In genomic region chr2:93284625-93285024, GRCm38 (mm10) we compare ENCODE assay signal across 12 mouse cellular contexts. TPM values are rescaled to one million over a fixed set of nuclear protein-coding genes. Genes with fewer than 3 reads are reported as not detected.
DNase-seq lines count a peak whose midpoint lies in the region; ATAC-seq and TF ChIP-seq lines count a peak whose summit lies in the region.
"Had no signal": no experiment of that assay in that cellular context is flagged by ENCODE, and none has a peak within 500 bp of the region (broad histone marks: within the 10 kb centered on the region; RNA-seq: fewer than 3 reads in every experiment).

No protein-coding gene starts in this region.

- peak; percentile 36 for DNase-seq in adrenal gland, postnatal 25 days
- no peak for DNase-seq in adrenal gland, postnatal 4 days (ENCODE audit: low spot score in 2 of 2)
- no peak for DNase-seq in frontal cortex, adult 2 months (ENCODE audit: extremely low spot score in 1 of 2, low spot score in 1 of 2)
- no peak for DNase-seq in thymus, adult 2 months
- DNase-seq: cerebellum, postnatal 36 days; kidney, postnatal 25 days; thymus, postnatal 25 days had no signal

- 0 out of 2 replicates have a peak overlapping the region, but pooled peaks have one; percentile 48 for H3K27ac ChIP-seq in intestine, embryonic 15.5 days
- H3K27ac ChIP-seq in intestine, postnatal 0 days (ENCODE audit: low read depth, low read length), result no peak overlapping the region
- H3K27ac ChIP-seq in hindbrain, embryonic 12.5 days, result peak overlapping the region; percentile 92
- H3K27ac ChIP-seq in neural tube, embryonic 12.5 days, result 0 out of 2 replicates have a peak overlapping the region, but pooled peaks have one; percentile 67
- H3K27ac ChIP-seq in thymus, adult 2 months (ENCODE audit: control insufficient read depth, insufficient read depth, low read length), result no peak overlapping the region
- H3K27ac ChIP-seq: liver, embryonic 15.5 days had no signal

- 74% methylated on average over 2 of the region's 2 CpGs for WGBS in intestine, embryonic 15.5 days
- 74% methylated on average over 2 of the region's 2 CpGs for WGBS in intestine, postnatal 0 days
- 65% methylated on average over 2 of the region's 2 CpGs for WGBS in hindbrain, embryonic 12.5 days
- 69% methylated on average over 2 of the region's 2 CpGs for WGBS in neural tube, embryonic 12.5 days
- 79% methylated on average over 2 of the region's 2 CpGs for WGBS in thymus, adult 2 months

- TF ChIP-seq POLR2A in thymus, adult 2 months (IDR thresholded peaks at IDR 0.05; ENCODE audit: control insufficient read depth, extremely low read depth, insufficient read depth, low read length, poor library complexity), result no peak

- H3K9ac ChIP-seq in intestine, embryonic 15.5 days, result no peak overlapping the region
- H3K9ac ChIP-seq in intestine, postnatal 0 days (ENCODE audit: low read depth, low read length), result no peak overlapping the region
- peak overlapping the region; percentile 15; the same call in 1 of the 2 replicates for H3K9ac ChIP-seq in hindbrain, embryonic 12.5 days
- H3K9ac ChIP-seq in neural tube, embryonic 12.5 days, result no peak overlapping the region
- H3K9ac ChIP-seq: liver, embryonic 15.5 days had no signal

- no peak overlapping the region for H3K4me3 ChIP-seq in intestine, embryonic 15.5 days (replicated peaks)
- H3K4me3 ChIP-seq in intestine, postnatal 0 days (ENCODE audit: low read depth, low read length), result no peak overlapping the region
- no peak overlapping the region for H3K4me3 ChIP-seq in hindbrain, embryonic 12.5 days
- no peak overlapping the region for H3K4me3 ChIP-seq in neural tube, embryonic 12.5 days
- H3K4me3 ChIP-seq in thymus, adult 2 months (ENCODE audit: control insufficient read depth, insufficient read depth, low read length), result no peak overlapping the region
- H3K4me3 ChIP-seq: liver, embryonic 15.5 days had no signal

- ATAC-seq in intestine, embryonic 15.5 days, result no peak
- no peak for ATAC-seq in intestine, postnatal 0 days
- ATAC-seq in hindbrain, embryonic 12.5 days (ENCODE audit: low FRiP score), result no peak
- ATAC-seq in neural tube, embryonic 12.5 days (ENCODE audit: low FRiP score, low read depth), result no peak

- no peaks in the 10 kb centered on the region for H3K27me3 ChIP-seq in intestine, embryonic 15.5 days (replicated peaks)
- no peaks in the 10 kb centered on the region for H3K27me3 ChIP-seq in intestine, postnatal 0 days (replicated peaks; ENCODE audit: control insufficient read depth, insufficient read depth, low read length)
- H3K27me3 ChIP-seq in hindbrain, embryonic 12.5 days, result no peaks in the 10 kb centered on the region
- no peaks in the 10 kb centered on the region for H3K27me3 ChIP-seq in neural tube, embryonic 12.5 days (replicated peaks)
- H3K27me3 ChIP-seq in thymus, adult 2 months (ENCODE audit: control insufficient read depth, insufficient read depth, low read length), result no peaks in the 10 kb centered on the region
- H3K27me3 ChIP-seq: liver, embryonic 15.5 days had no signal

- no peaks in the 10 kb centered on the region for H3K9me3 ChIP-seq in intestine, embryonic 15.5 days
- no peaks in the 10 kb centered on the region for H3K9me3 ChIP-seq in intestine, postnatal 0 days (ENCODE audit: control insufficient read depth)
- no peaks in the 10 kb centered on the region for H3K9me3 ChIP-seq in hindbrain, embryonic 12.5 days (replicated peaks)
- no peaks in the 10 kb centered on the region for H3K9me3 ChIP-seq in neural tube, embryonic 12.5 days
- H3K9me3 ChIP-seq: liver, embryonic 15.5 days had no signal

- H3K4me1 ChIP-seq in intestine, embryonic 15.5 days (replicated peaks), result peaks cover 56% of the 10 kb centered on the region
- no peaks in the 10 kb centered on the region for H3K4me1 ChIP-seq in intestine, postnatal 0 days (replicated peaks; ENCODE audit: control insufficient read depth, insufficient read depth, low read length)
- peaks cover 95% of the 10 kb centered on the region for H3K4me1 ChIP-seq in hindbrain, embryonic 12.5 days
- peaks cover 92% of the 10 kb centered on the region for H3K4me1 ChIP-seq in neural tube, embryonic 12.5 days
- H3K4me1 ChIP-seq in thymus, adult 2 months (replicated peaks; ENCODE audit: control insufficient read depth, insufficient read depth, low read length), result no peaks in the 10 kb centered on the region
- H3K4me1 ChIP-seq: liver, embryonic 15.5 days had no signal

- H3K36me3 ChIP-seq in intestine, embryonic 15.5 days, result no peaks in the 10 kb centered on the region
- H3K36me3 ChIP-seq in intestine, postnatal 0 days (ENCODE audit: control insufficient read depth, insufficient read depth), result no peaks in the 10 kb centered on the region
- no peaks in the 10 kb centered on the region for H3K36me3 ChIP-seq in hindbrain, embryonic 12.5 days
- no peaks in the 10 kb centered on the region; the same call in 1 of the 2 replicates for H3K36me3 ChIP-seq in neural tube, embryonic 12.5 days
- no peaks in the 10 kb centered on the region for H3K36me3 ChIP-seq in thymus, adult 2 months (ENCODE audit: control insufficient read depth, insufficient read depth, low read length)
- H3K36me3 ChIP-seq: liver, embryonic 15.5 days had no signal

- no peak for TF ChIP-seq CTCF in intestine, postnatal 0 days (IDR thresholded peaks at IDR 0.05; ENCODE audit: low read depth)
- TF ChIP-seq CTCF in thymus, adult 2 months (IDR thresholded peaks at IDR 0.05; ENCODE audit: borderline replicate concordance, control insufficient read depth, extremely low read depth, insufficient read depth, low read length, poor library complexity), result no peak

- H3K4me2 ChIP-seq in intestine, embryonic 15.5 days (replicated peaks), result no peak overlapping the region
- no peak overlapping the region for H3K4me2 ChIP-seq in intestine, postnatal 0 days (replicated peaks; ENCODE audit: low read depth)
- no peak overlapping the region for H3K4me2 ChIP-seq in hindbrain, embryonic 12.5 days (replicated peaks)
- H3K4me2 ChIP-seq in neural tube, embryonic 12.5 days (replicated peaks), result peak overlapping the region; percentile 10; the same call in 1 of the 2 replicates
- H3K4me2 ChIP-seq: liver, embryonic 15.5 days had no signal

RNA-seq across cellular contexts. Expression of gene Tspan18, which starts 49.7 kb away (rescaled TPM):
- 55.1 TPM in 2 replicates for total RNA-seq in adrenal gland, postnatal 25 days (2021)
- total RNA-seq in adrenal gland, postnatal 4 days (2021), result 10 to 100 TPM; 94.2 to 94.6 TPM
- polyA plus RNA-seq in intestine, embryonic 15.5 days (2015; fragmentation: Nextera tagmentation; extraction: Ambion mirVana), result 21.4 and 23.0 TPM in 2 replicates
- polyA plus RNA-seq in intestine, postnatal 0 days (2015; fragmentation: Nextera tagmentation; extraction: Ambion mirVana), result 12.2 and 18.0 TPM in 2 replicates
- 34.2 and 39.0 TPM in 2 replicates for polyA plus RNA-seq in hindbrain, embryonic 12.5 days (2016; fragmentation: Nextera tagmentation; extraction: Ambion mirVana)
- polyA plus RNA-seq in neural tube, embryonic 12.5 days (2016; fragmentation: Nextera tagmentation; extraction: Ambion mirVana), result 50.7 and 53.9 TPM in 2 replicates
- 4.3 TPM in 2 replicates for polyA plus RNA-seq in frontal cortex, adult 2 months (2012; rRNA removed)
- 10.7 and 12.2 TPM in 2 replicates for polyA plus RNA-seq in thymus, adult 2 months (2012; rRNA removed)

Comparison
In these comparisons a context has a peak if more than half of its experiments do, and no peak if none do; other contexts are left out.
1. H3K27ac ChIP-seq: peak in intestine, embryonic 15.5 days (single experiment), hindbrain, embryonic 12.5 days (single experiment) and neural tube, embryonic 12.5 days (single experiment); none in intestine, postnatal 0 days (single experiment) and thymus, adult 2 months (single experiment).